Mouse (Mus musculus) heart, adult 2 months (tissue): ENCODE data around the gene Irx3.

Experiments
- CTCF ChIP-seq: fragments of 200-600 bp; IDR thresholded peaks from 2 replicates; pipeline ENCODE4 v1.8.1; 2022; ENCODE audit warnings: antibody characterized with exemption, mild to moderate bottlenecking, moderate library complexity
- EP300 ChIP-seq: fragments of 200-500 bp; IDR thresholded peaks from 2 replicates; pipeline ENCODE4 v1.6.1; 2011; ENCODE audit warnings: low read depth, low read length, control low read depth; ENCODE audit not compliant: insufficient read depth
- POLR2A ChIP-seq: fragments of 200-500 bp; IDR thresholded peaks from 2 replicates; pipeline ENCODE4 v1.6.1; 2011; ENCODE audit warnings: mild to moderate bottlenecking, low read depth, low read length, control low read depth; ENCODE audit not compliant: insufficient read depth

DNA sequence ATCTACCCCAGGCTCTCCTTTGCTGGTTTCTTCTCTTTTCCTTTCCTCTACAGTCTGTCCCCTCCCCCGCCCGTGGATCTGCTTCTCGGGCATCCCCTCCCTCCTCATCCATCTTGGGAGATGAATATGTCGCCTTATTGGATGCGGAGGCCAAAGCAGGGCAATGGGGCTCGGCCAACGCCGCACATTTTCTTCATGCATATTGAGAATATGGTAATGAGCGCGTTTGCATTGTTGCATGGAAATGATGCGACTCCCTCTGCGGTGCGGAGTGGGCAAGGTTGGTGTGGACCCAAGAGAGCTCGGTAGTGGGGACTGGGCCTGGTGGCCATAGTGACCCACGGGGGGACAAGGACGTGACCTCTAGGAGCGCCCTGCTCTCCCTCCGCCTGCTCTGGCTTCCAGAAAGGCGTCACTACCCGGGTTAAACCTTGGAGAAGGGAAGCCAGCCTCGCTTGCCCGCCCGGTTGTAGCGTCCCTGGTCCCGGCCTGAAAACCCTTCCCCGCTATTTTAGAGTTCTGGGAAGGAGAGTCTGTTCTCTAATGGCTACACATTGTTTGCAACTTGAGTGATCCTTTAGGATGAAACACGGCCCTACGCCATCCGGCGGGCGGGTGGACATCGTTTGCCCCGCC, 4.3 kb upstream of the Irx3 start:
- no peak for TF ChIP-seq CTCF
- TF ChIP-seq POLR2A = no peak
- no peak for TF ChIP-seq EP300
